Mouse (Mus musculus) embryonic facial prominence, embryonic 11.5 days (tissue): ENCODE data around the gene Pilrb1. TPM values are rescaled to one million over a fixed set of nuclear protein-coding genes. Genes with fewer than 3 reads are reported as not detected.
"Not testable (repeated sequence)": the region's sequence is repeated elsewhere in the genome, so short reads cannot be mapped to it uniquely, and the experiment has no call there.

Experiments used
- ATAC-seq: fragments of 200-750 bp; cut with Nextera tagmentation; replicated peaks from 2 replicates; pipeline ENCODE4 v1.8.0; 2017; ENCODE audit warnings: low read depth; ENCODE audit not compliant: insufficient number of reproducible peaks, low FRiP score, low TSS enrichment
- DNase-seq: peaks from one replicate; pipeline ENCODE4 v3.0.0-alpha.2; 2015; ENCODE audit warnings: low spot score
- H3K27ac ChIP-seq: fragments of 300-500 bp; sonication (generic); replicated peaks from 2 replicates; pipeline ENCODE4 v1.5.1; 2014; ENCODE audit warnings: mild to moderate bottlenecking, low read depth, low read length, control low read depth
- H3K27me3 ChIP-seq: fragments of 300-500 bp; sonication (generic); 2 replicates; pipeline ENCODE4 v1.6.1; 2014; ENCODE audit warnings: mild to moderate bottlenecking, low read length, moderate library complexity, mixed read lengths; ENCODE audit not compliant: control insufficient read depth, insufficient read depth
- H3K36me3 ChIP-seq: fragments of 300-500 bp; sonication (generic); replicated peaks from 2 replicates; pipeline ENCODE4 v1.6.1; 2014; ENCODE audit warnings: low read depth, mild to moderate bottlenecking, low read length, moderate library complexity, mixed read lengths; ENCODE audit not compliant: control insufficient read depth, insufficient read depth
- H3K4me1 ChIP-seq: fragments of 300-500 bp; sonication (generic); 2 replicates; pipeline ENCODE4 v1.6.1; 2014; ENCODE audit warnings: low read length, mixed read lengths; ENCODE audit not compliant: control insufficient read depth, insufficient read depth
- H3K4me2 ChIP-seq: fragments of 300-500 bp; sonication (generic); 2 replicates; pipeline ENCODE4 v1.6.1; 2014; ENCODE audit warnings: low read depth, mild to moderate bottlenecking, control low read depth, low read length, moderate library complexity
- H3K4me3 ChIP-seq: fragments of 300-500 bp; sonication (generic); 2 replicates; pipeline ENCODE4 v1.5.1; 2014; ENCODE audit warnings: low read depth, low read length, control low read depth
- H3K9ac ChIP-seq: fragments of 300-500 bp; sonication (generic); replicated peaks from 2 replicates; pipeline ENCODE4 v1.6.1; 2014; ENCODE audit warnings: mild to moderate bottlenecking, control low read depth, low read length
- H3K9me3 ChIP-seq: fragments of 300-500 bp; sonication (generic); replicated peaks from 2 replicates; pipeline ENCODE4 v1.6.1; 2016; ENCODE audit warnings: mild to moderate bottlenecking, low read length, inconsistent platforms, mixed read lengths; ENCODE audit not compliant: control insufficient read depth
- WGBS: fragments of 180-500 bp; shearing (Covaris S2); extraction: QIAGEN DNeasy Blood & Tissue Kit; methylation state at CpG from one replicate; pipeline ENCODE4 v1.1.7; 2014; 5-methylcytosine and 5-hydroxymethylcytosine counted together
- polyA plus RNA-seq: library from polyadenylated mRNA; unstranded; fragments of >200 nt; fragmentation: Nextera tagmentation; extraction: Ambion mirVana; gene quantifications from 2 replicates; pipeline ENCODE4 v1.2.1, GENCODE M21; 2014

Gene Pilrb1
- polyA plus RNA-seq: 0.40 TPM in 1 of 2 replicates, not detected in the other

- not testable (repeated sequence) for H3K4me3 ChIP-seq, H3K9ac ChIP-seq, ATAC-seq, DNase-seq, H3K27ac ChIP-seq, H3K36me3 ChIP-seq, H3K4me2 ChIP-seq, H3K4me1 ChIP-seq, H3K27me3 ChIP-seq, H3K9me3 ChIP-seq
- 74% methylated on average over 2 of the region's 2 CpGs for WGBS
Observed at GRCm38 (mm10) chr5:137857960-137858710, at the start of gene Pilrb1. Pilrb1 (minus strand) TSS chr5:137858106.

DNA sequence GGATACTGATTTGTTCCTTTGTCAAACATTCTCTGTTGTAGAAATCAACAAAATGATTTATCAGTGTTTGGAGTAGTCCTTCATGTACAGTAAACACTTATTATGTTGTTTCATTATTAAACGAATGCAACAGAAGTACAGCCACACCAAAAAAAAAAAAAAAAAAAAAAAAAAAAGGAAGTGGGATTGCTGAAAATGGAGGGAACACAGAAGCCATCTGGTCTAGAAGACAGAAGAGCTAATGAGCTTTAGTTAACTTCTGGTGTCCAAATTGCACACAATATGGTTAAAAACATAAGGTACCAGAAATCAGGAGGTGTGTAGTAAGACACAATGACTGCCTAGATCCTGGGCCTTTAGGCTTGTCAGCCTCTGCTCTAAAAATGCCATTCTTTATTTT is 39.9 kb upstream of the Pilrb1 start:
- Histone ChIP-seq H3K36me3 (no peaks in the 10 kb centered on the region), H3K27ac (no peak overlapping the region), H3K27me3 (no peaks in the 10 kb centered on the region), H3K9me3 (no peaks in the 10 kb centered on the region), H3K9ac (no peak overlapping the region), H3K4me2 (no peak overlapping the region), H3K4me1 (no peaks in the 10 kb centered on the region), H3K4me3 (no peak overlapping the region)
- ATAC-seq: no peak
- no peak for DNase-seq
- WGBS: 80% methylated on average over 1 of the region's 1 CpGs

- DNase-seq (peak; percentile 1), ATAC-seq (no peak)
- 50% methylated on average over 1 of the region's 1 CpGs for WGBS
- no peak overlapping the region for H3K4me3 ChIP-seq
- H3K9ac ChIP-seq: no peak overlapping the region
- no peaks in the 10 kb centered on the region for H3K4me1 ChIP-seq
- no peaks in the 10 kb centered on the region for H3K9me3 ChIP-seq
- H3K4me2 ChIP-seq: no peak overlapping the region
- no peak overlapping the region for H3K27ac ChIP-seq
- H3K27me3 ChIP-seq: no peaks in the 10 kb centered on the region
- no peaks in the 10 kb centered on the region for H3K36me3 ChIP-seq
Observed at GRCm38 (mm10) chr5:137892954-137893353, 35.0 kb upstream of the Pilrb1 start.

DNA sequence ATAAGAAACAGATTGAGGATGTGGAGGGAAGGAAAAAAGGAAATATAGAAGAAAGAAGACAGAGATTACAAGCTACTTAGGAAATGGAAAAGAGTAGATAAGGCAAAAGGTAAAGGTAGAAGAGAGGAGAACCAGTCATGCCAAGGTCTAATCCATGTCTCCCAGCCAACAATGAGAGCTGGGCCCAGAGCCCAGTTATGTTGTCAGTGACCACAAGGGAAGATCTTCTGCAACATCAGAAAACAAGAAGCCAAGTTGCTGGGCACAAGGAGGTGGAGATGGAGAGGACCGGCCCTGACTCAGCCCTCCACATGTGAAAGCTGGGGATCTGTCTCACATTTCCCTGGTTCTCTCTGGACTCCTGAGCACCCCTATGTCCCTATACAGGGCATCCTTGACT is 29.8 kb upstream of the Pilrb1 start:
- Histone ChIP-seq H3K9ac (no peak overlapping the region), H3K4me1 (no peaks in the 10 kb centered on the region), H3K4me2 (no peak overlapping the region), H3K27me3 (no peaks in the 10 kb centered on the region), H3K27ac (no peak overlapping the region), H3K9me3 (no peaks in the 10 kb centered on the region), H3K4me3 (no peak overlapping the region), H3K36me3 (no peaks in the 10 kb centered on the region)
- no peak for ATAC-seq
- DNase-seq: no peak
- 100% methylated on average over 1 of the region's 1 CpGs for WGBS

DNA sequence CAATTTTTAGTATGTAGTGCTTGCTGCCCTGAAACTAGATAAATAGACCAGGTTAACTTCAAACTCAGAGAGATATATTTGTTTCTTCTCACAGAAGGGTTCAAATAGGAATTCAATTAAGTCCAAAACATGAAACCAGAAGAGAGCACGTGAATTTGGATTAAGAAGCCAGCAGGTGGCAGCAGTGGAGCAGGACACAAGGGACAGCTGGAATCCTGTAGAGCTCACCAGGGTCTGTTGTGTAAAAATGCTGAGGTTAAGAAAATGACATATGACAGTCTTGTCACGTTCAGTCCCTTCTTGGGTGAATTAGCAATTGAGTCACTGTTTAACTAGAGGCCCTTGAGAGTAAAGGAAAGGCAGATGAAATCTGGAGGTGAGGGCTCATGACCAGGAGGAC is 28.0 kb upstream of the Pilrb1 start:
- no peaks in the 10 kb centered on the region for H3K27me3 ChIP-seq
- H3K36me3 ChIP-seq: no peaks in the 10 kb centered on the region
- WGBS: 12% methylated on average over 2 of the region's 2 CpGs
- H3K9ac ChIP-seq: no peak overlapping the region
- ATAC-seq (no peak), DNase-seq (peak; percentile 70)
- no peak overlapping the region for H3K4me2 ChIP-seq
- no peaks in the 10 kb centered on the region for H3K9me3 ChIP-seq
- H3K4me3 ChIP-seq: no peak overlapping the region
- no peak overlapping the region for H3K27ac ChIP-seq
- H3K4me1 ChIP-seq: no peaks in the 10 kb centered on the region

- Histone ChIP-seq H3K4me3 (no peak overlapping the region), H3K9me3 (no peaks in the 10 kb centered on the region), H3K4me1 (no peaks in the 10 kb centered on the region), H3K4me2 (no peak overlapping the region), H3K27ac (no peak overlapping the region), H3K9ac (no peak overlapping the region), H3K36me3 (no peaks in the 10 kb centered on the region), H3K27me3 (no peaks in the 10 kb centered on the region)
- WGBS: 88% methylated on average over 3 of the region's 3 CpGs
- ATAC-seq (no peak), DNase-seq (no peak)
Observed at GRCm38 (mm10) chr5:137883345-137883744, 25.4 kb upstream of the Pilrb1 start.

GRCm38 (mm10) chr5:137882922-137883321 is 25.0 kb upstream of the Pilrb1 start:
- 79% methylated on average over 4 of the region's 4 CpGs for WGBS
- Histone ChIP-seq H3K27ac (no peak overlapping the region), H3K4me3 (no peak overlapping the region), H3K27me3 (no peaks in the 10 kb centered on the region), H3K9me3 (no peaks in the 10 kb centered on the region), H3K4me1 (no peaks in the 10 kb centered on the region), H3K9ac (no peak overlapping the region), H3K36me3 (no peaks in the 10 kb centered on the region), H3K4me2 (no peak overlapping the region)
- ATAC-seq (no peak), DNase-seq (no peak)

- DNase-seq (peak; percentile 10), ATAC-seq (no peak)
- Histone ChIP-seq H3K36me3 (no peaks in the 10 kb centered on the region), H3K9me3 (no peaks in the 10 kb centered on the region), H3K27ac (no peak overlapping the region), H3K4me2 (no peak overlapping the region), H3K4me3 (no peak overlapping the region), H3K9ac (no peak overlapping the region), H3K4me1 (no peaks in the 10 kb centered on the region), H3K27me3 (no peaks in the 10 kb centered on the region)
- WGBS: 48% methylated on average over 2 of the region's 2 CpGs
Observed at GRCm38 (mm10) chr5:137877860-137878259, 20.0 kb upstream of the Pilrb1 start.
